Mouse (Mus musculus): Measurements from ENCODE around the gene Zdhhc22. TPM values are rescaled to one million over a fixed set of nuclear protein-coding genes. Genes with fewer than 3 reads are reported as not detected.

Gene Zdhhc22
- not detected for total RNA-seq (2023)

DNA sequence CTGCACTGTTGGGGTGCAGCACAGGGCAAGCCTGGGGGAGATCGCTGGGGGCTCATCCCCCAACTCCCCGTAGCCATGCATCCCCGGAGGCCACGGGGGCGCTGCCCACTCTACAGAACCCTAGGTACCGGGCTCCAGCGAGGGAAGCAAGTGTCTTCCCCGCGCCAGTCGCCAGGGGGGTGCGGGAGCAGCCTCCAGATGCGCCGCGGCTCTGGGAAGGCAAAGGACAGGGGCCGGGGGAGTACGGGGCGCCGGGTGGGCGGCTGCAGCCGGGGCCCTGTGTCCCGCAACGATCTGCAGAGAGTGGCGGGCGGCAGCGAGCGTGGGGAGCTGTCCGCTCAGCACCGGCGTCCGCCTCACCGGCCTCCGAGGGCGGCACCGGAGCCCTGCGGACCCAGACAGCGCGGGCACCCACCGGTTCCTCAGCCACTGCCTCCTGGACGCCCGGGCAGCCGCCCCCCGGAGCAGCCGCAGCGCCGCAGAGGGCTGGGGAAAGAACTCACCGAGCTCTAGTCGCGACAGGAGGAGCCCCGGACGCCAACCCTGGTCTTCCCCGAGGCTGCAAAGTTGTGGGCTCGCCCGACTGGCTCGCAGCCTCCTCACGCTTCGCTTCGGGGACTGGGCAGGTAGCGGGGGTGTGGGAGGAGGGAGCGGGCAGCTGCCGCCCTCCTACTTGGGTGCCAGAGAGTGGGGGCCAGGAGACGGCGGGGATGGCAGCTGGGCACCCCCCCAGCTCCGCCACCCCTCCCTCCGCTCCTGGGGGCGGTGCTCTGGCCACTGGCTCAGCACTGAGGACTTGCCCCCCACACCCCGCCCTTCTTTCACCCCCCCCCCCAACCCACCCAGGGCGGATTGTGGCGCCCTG lies at the start of gene Zdhhc22:
TSS of gene Zdhhc22 (minus strand) at position 541 of the 865 bp plus-strand sequence.

DNA sequence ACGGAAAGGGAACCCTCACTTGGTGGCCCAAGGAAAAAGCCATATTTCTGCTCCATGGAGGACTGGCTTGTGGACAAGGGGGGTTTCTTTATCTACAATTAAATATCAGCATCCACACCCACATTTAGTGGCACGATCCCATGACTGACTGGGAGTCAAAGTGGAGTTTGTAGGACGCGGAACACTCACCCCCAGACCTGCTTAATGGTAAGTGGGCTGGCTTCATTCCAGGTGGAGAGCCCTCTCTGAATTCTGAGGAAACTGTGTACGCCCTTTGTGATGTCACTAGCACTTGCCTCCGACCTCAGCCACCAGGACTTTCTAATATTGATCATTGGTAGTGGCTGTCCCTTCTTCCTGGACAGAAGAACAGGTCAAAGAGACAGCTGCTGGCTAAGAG lies 30.8 kb upstream of the Zdhhc22 start, which contains the start of gene Tmem63c:
TSS of gene Tmem63c (plus strand) at position 301 of the 400 bp plus-strand sequence.

DNA sequence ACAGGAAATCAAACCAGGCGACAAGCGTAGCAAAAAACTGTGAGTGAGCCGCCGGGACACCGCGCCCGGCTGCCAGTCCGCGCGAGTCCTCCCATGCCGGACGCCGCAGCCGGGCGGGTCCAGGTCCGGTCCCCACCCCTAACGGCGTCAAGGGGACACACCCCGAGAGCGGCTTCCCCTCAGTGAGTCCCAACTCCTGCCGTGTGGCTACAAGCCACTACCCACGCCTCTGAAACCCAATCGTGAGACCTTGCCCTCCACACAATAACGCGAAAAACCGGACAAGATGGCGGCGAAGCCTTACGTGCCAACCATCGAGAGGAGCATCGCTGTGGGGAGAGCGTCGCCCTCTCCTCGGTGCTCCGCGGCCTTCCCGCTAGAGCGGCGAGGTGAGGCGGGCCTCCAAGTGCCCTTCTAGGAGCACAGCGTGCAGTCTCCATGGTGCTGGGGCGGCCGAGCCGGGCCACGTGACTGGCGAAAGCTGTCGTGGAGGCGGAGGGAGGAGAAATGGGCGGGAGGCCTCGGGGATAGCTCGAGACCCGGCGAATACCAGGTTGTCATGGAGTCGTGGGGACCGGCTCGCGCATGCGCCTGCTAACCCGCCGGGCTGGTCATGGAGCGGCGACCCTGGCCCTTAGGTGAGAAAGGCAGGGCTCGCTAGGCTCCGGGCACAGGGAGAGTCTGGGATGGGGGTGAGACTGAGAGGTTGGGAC lies 43.2 kb downstream of the Zdhhc22 start, which contains the start of gene Cipc:
TSS of gene Cipc (plus strand) at position 182 of the 713 bp plus-strand sequence.

Other genes with a start within 250 kb of the Zdhhc22 start
- gene Irf2bpl, start 105.6 kb downstream of the Zdhhc22 start, total RNA-seq (2023) = 10 to 100 TPM; 63.4 to 68.1 TPM
- gene Cipc, start 43.4 kb downstream of the Zdhhc22 start, total RNA-seq (2023) = 10 to 100 TPM; 24.4 to 29.0 TPM
- not detected for gene Tmem63c, start 30.9 kb upstream of the Zdhhc22 start, total RNA-seq (2023)
- under 1 TPM in 1 of 2 experiments, not detected in 1; 0.71 TPM for gene Ngb, start 112.1 kb upstream of the Zdhhc22 start, total RNA-seq (2023)
- gene Gstz1, start 156.7 kb upstream of the Zdhhc22 start, total RNA-seq (2023) = 10 to 100 TPM; 12.9 to 14.3 TPM
- gene Pomt2, start 157.5 kb upstream of the Zdhhc22 start, total RNA-seq (2023) = 1 to 10 TPM; 6.6 to 6.8 TPM
- gene Samd15, start 209.3 kb upstream of the Zdhhc22 start, total RNA-seq (2023) = under 1 TPM in 1 of 2 experiments, not detected in 1; 0.80 TPM
- 10 to 100 TPM; 14.6 to 17.0 TPM for gene Tmed8, start 210.0 kb upstream of the Zdhhc22 start, total RNA-seq (2023)
- under 1 TPM; 0.67 to 0.95 TPM for gene Noxred1, start 248.3 kb upstream of the Zdhhc22 start, total RNA-seq (2023)

All from T-cell, adult 66 days (primary cell).